Mouse (Mus musculus) CH12.LX (cell line): ENCODE results near the gene Nsun7. TPM values are rescaled to one million over a fixed set of nuclear protein-coding genes. Genes with fewer than 3 reads are reported as not detected.

Experiments
- DNase-seq: peaks from one replicate; pipeline ENCODE4 v3.0.0-alpha.2; 2013; ENCODE audit errors: extremely low read depth
- H3K27ac ChIP-seq: 2 replicates; pipeline ENCODE4 v1.5.1; 2012; ENCODE audit warnings: low read depth, mild to moderate bottlenecking, control low read depth, moderate library complexity; ENCODE audit not compliant: insufficient read depth
- H3K27me3 ChIP-seq: replicated peaks from 2 replicates; pipeline ENCODE3; 2012; ENCODE audit warnings: inconsistent platforms
- H3K36me3 ChIP-seq, 2 experiments: replicated peaks in 1 of 2; 2 replicates each; pipeline versions ENCODE3 to v1.6.1; 2012; ENCODE audit warnings: inconsistent platforms in 1 of 2, low read length in 1 of 2, mild to moderate bottlenecking in 1 of 2, mixed read lengths in 1 of 2, moderate library complexity in 1 of 2; ENCODE audit not compliant: control insufficient read depth in 1 of 2, insufficient read depth in 1 of 2
- H3K4me1 ChIP-seq, 2 experiments: 2 replicates each; pipeline ENCODE4 v1.6.1; 2012; ENCODE audit warnings: inconsistent platforms in 1 of 2, moderate library complexity in 1 of 2; ENCODE audit not compliant: insufficient read depth in 2 of 2, control insufficient read depth in 1 of 2
- H3K4me2 ChIP-seq: 2 replicates; pipeline ENCODE4 v1.6.1; 2012; ENCODE audit warnings: low read depth, mild to moderate bottlenecking, control low read depth; ENCODE audit not compliant: poor library complexity, insufficient read depth, severe bottlenecking
- H3K4me3 ChIP-seq, 3 experiments: fragments of 150-350 bp in 1 of 3; sonication (generic) in 1 of 3; replicated peaks in 1 of 3; 2 replicates each; pipeline versions ENCODE3 to v1.5.1; 2011 to 2012; ENCODE audit warnings: low read depth in 2 of 3, low read length in 2 of 3, mild to moderate bottlenecking in 2 of 3, moderate library complexity in 2 of 3, control low read depth in 1 of 3, improper control_type of control experiment in 1 of 3, inconsistent platforms in 1 of 3, mixed read lengths in 1 of 3; ENCODE audit not compliant: poor library complexity in 1 of 3
- H3K79me2 ChIP-seq: replicated peaks from 2 replicates; pipeline ENCODE4 v1.6.1; 2012; ENCODE audit warnings: mild to moderate bottlenecking, moderate library complexity; ENCODE audit not compliant: control insufficient read depth, poor library complexity, insufficient read depth, severe bottlenecking; ENCODE audit errors: extremely low read depth
- H3K9ac ChIP-seq: 2 replicates; pipeline ENCODE4 v1.6.1; 2012; ENCODE audit warnings: low read depth, mild to moderate bottlenecking, control low read depth, moderate library complexity; ENCODE audit not compliant: insufficient read depth
- H3K9me3 ChIP-seq: replicated peaks from 2 replicates; pipeline ENCODE3; 2012; ENCODE audit warnings: low read length, inconsistent platforms, mixed read lengths
- BHLHE40 ChIP-seq: IDR thresholded peaks from 2 replicates; pipeline ENCODE4 v1.6.1; 2011; ENCODE audit warnings: mild to moderate bottlenecking, low read depth, low read length, improper control_type of control experiment
- CHD1 ChIP-seq: IDR thresholded peaks from 2 replicates; pipeline ENCODE4 v1.6.1; 2012; ENCODE audit warnings: low read depth, low read length, improper control_type of control experiment, inconsistent platforms
- CHD2 ChIP-seq: IDR thresholded peaks from 2 replicates; pipeline ENCODE4 v1.6.1; 2011; ENCODE audit warnings: low read length, improper control_type of control experiment
- EP300 ChIP-seq: IDR thresholded peaks from 2 replicates; pipeline ENCODE4 v1.6.1; 2011; ENCODE audit warnings: low read length, improper control_type of control experiment
- IRF4 ChIP-seq: IDR thresholded peaks from 2 replicates; pipeline ENCODE4 v1.6.1; 2014; ENCODE audit warnings: low read depth, mild to moderate bottlenecking, inconsistent platforms, low read length, improper control_type of control experiment
- JUN ChIP-seq: IDR thresholded peaks from 2 replicates; pipeline ENCODE4 v1.6.1; 2011; ENCODE audit warnings: low read depth, mild to moderate bottlenecking, low read length, improper control_type of control experiment, moderate library complexity; ENCODE audit not compliant: insufficient read depth
- JUND ChIP-seq: conservative IDR thresholded peaks from 2 replicates; pipeline ENCODE4 v1.6.1; 2011; ENCODE audit warnings: low read depth, low read length, improper control_type of control experiment
- KAT2A ChIP-seq: IDR thresholded peaks from 2 replicates; pipeline ENCODE4 v1.6.1; 2012; ENCODE audit warnings: low read length, improper control_type of control experiment, inconsistent platforms; ENCODE audit not compliant: insufficient replicate concordance
- MAFK ChIP-seq: IDR thresholded peaks from 2 replicates; pipeline ENCODE4 v1.6.1; 2011; ENCODE audit warnings: low read length, improper control_type of control experiment; ENCODE audit not compliant: insufficient replicate concordance
- MAX ChIP-seq: IDR thresholded peaks from 2 replicates; pipeline ENCODE4 v1.6.1; 2011; ENCODE audit warnings: low read length, improper control_type of control experiment
- MXI1 ChIP-seq: IDR thresholded peaks from 2 replicates; pipeline ENCODE4 v1.6.1; 2011; ENCODE audit warnings: mild to moderate bottlenecking, low read depth, low read length, improper control_type of control experiment
- MYC ChIP-seq: IDR thresholded peaks from 2 replicates; pipeline ENCODE4 v1.6.1; 2011; ENCODE audit warnings: low read depth, mild to moderate bottlenecking, improper control_type of control experiment, low read length
- NRF1 ChIP-seq: IDR thresholded peaks from 2 replicates; pipeline ENCODE4 v1.6.1; 2014; ENCODE audit warnings: low read depth, mild to moderate bottlenecking, inconsistent platforms, low read length, improper control_type of control experiment, moderate library complexity
- PAX5 ChIP-seq: IDR thresholded peaks from 2 replicates; pipeline ENCODE4 v1.6.1; 2012; ENCODE audit warnings: low read length, inconsistent platforms, mixed read lengths
- RAD21 ChIP-seq: IDR thresholded peaks from 2 replicates; pipeline ENCODE4 v1.6.1; 2011; ENCODE audit warnings: low read depth, mild to moderate bottlenecking, low read length, improper control_type of control experiment, moderate library complexity
- SIN3A ChIP-seq: IDR thresholded peaks from 2 replicates; pipeline ENCODE4 v1.6.1; 2012; ENCODE audit warnings: low read length, improper control_type of control experiment, inconsistent platforms
- SMC3 ChIP-seq: IDR thresholded peaks from 2 replicates; pipeline ENCODE4 v1.6.1; 2011; ENCODE audit warnings: low read depth, low read length, improper control_type of control experiment
- TCF12 ChIP-seq: IDR thresholded peaks from 2 replicates; pipeline ENCODE4 v1.6.1; 2014; ENCODE audit warnings: low read depth, mild to moderate bottlenecking, inconsistent platforms, low read length, improper control_type of control experiment
- USF2 ChIP-seq: conservative IDR thresholded peaks from 2 replicates; pipeline ENCODE4 v1.6.1; 2011; ENCODE audit warnings: low read depth, low read length, improper control_type of control experiment
- ZKSCAN1 ChIP-seq: IDR thresholded peaks from 2 replicates; pipeline ENCODE4 v1.6.1; 2012; ENCODE audit warnings: low read depth, inconsistent platforms, low read length, improper control_type of control experiment, borderline replicate concordance
- ZNF384 ChIP-seq: IDR thresholded peaks from 2 replicates; pipeline ENCODE4 v1.6.1; 2012; ENCODE audit warnings: low read depth, low read length, improper control_type of control experiment, inconsistent platforms
- dilution Hi-C: fragments of 300-500 bp; cut with MboI; formaldehyde crosslinking; loops from 2 replicates; pipeline ENCODE4 v1.14.3; 2020; ENCODE audit warnings: low sequenced_read_pairs; ENCODE audit not compliant: extremely low pct_unique_long_range_greater_than_20kb, extremely low pct_ligation_motif_present
- in situ Hi-C: fragments of 300-500 bp; cut with MboI; formaldehyde crosslinking; loops from 3 replicates; pipeline ENCODE4 v1.14.3; 2019; ENCODE audit warnings: low sequenced_read_pairs, low pct_ligation_motif_present, low pct_unique_long_range_greater_than_20kb, mixed read lengths
- polyA plus RNA-seq: library from polyadenylated mRNA; unstranded; fragments of >175 nt; gene quantifications from 2 replicates; pipeline ENCODE4 v1.2.1, GENCODE M21; 2012; ENCODE audit warnings: low read depth; ENCODE audit not compliant: insufficient read length
- total RNA-seq, 2 experiments: library from RNA; depleted of rRNA; stranded (reverse); fragments of 300-350 nt in 1 of 2; fragments of >200 nt in 1 of 2; gene quantifications; 2 replicates each; pipeline ENCODE4 v1.2.3; 2012 to 2014

Nsun7 gene
- total and polyA plus RNA-seq, 3 experiments, result 0.13 TPM; not detected in 2

GRCm38 (mm10) chr5:66222916-66223315 is 36.8 kb upstream of the Nsun7 start:
- Histone ChIP-seq H3K27ac (no peak overlapping the region), H3K4me1 (peaks cover 0 to 5% of the 10 kb centered on the region in 2 experiments; a peak in 2 of 4 replicates), H3K4me3 (no peak overlapping the region), H3K9ac (no peak overlapping the region), H3K4me2 (no peak overlapping the region), H3K79me2 (no peaks in the 10 kb centered on the region), H3K9me3 (no peaks in the 10 kb centered on the region), H3K27me3 (no peaks in the 10 kb centered on the region), H3K36me3 (no peaks in the 10 kb centered on the region)
- dilution Hi-C loops (no loop called here), in situ Hi-C loops (no loop called here)
- no peak for DNase-seq
- no peak for TF ChIP-seq JUN
- no peak for TF ChIP-seq ZKSCAN1
- no peak for TF ChIP-seq MAX
- TF ChIP-seq SIN3A, result no peak
- no peak for TF ChIP-seq CHD2
- no peak for TF ChIP-seq PAX5
- TF ChIP-seq JUND, result no peak
- no peak for TF ChIP-seq SMC3
- no peak for TF ChIP-seq MYC
- TF ChIP-seq CHD1, result no peak

- H3K4me1 ChIP-seq, result peaks cover 0 to 5% of the 10 kb centered on the region in 2 experiments; a peak in 2 of 4 replicates
- no peaks in the 10 kb centered on the region for H3K36me3 ChIP-seq
- TF ChIP-seq ZNF384 (no peak), USF2 (no peak), MYC (no peak), JUN (no peak), RAD21 (no peak), MAX (no peak), EP300 (no peak), SIN3A (no peak), ZKSCAN1 (no peak), BHLHE40 (no peak), TCF12 (no peak), PAX5 (no peak), NRF1 (no peak), KAT2A (no peak), SMC3 (no peak), IRF4 (no peak), MXI1 (no peak), MAFK (no peak)
- no peak overlapping the region for H3K27ac ChIP-seq
- no peak overlapping the region for H3K4me3 ChIP-seq
- in situ Hi-C loops, result loop anchor here (25.0 kb wide), 2 partner anchors 264 to 414 kb away; no protein-coding TSS in a partner anchor
- H3K9ac ChIP-seq, result no peak overlapping the region
- no peak overlapping the region for H3K4me2 ChIP-seq
- H3K27me3 ChIP-seq, result no peaks in the 10 kb centered on the region
- no peaks in the 10 kb centered on the region for H3K79me2 ChIP-seq
- no peaks in the 10 kb centered on the region for H3K9me3 ChIP-seq
- DNase-seq, result no peak
- dilution Hi-C loops, result no loop called here
These were observed 33.2 kb upstream of the Nsun7 start for GRCm38 (mm10) chr5:66226526-66226925.
